Mouse (Mus musculus) natural killer cell, adult 2 months (primary cell): ENCODE measurements around the gene Fgf11.

Experiments
- DNase-seq, 2 experiments: peaks; one replicate each; pipeline ENCODE4 v3.0.0; 2022; ENCODE audit warnings: low spot score in 2 of 2

Fgf11 gene

GRCm38 (mm10) chr11:69801379-69801977 lies at the start of gene Fgf11:
Gene Fgf11 (minus strand): TSS chr11:69801857.
- no peak for DNase-seq

GRCm38 (mm10) chr11:69850754-69851153 lies 49.1 kb upstream of the Fgf11 start:
- DNase-seq, result no peak

GRCm38 (mm10) chr11:69849884-69850283 lies 48.2 kb upstream of the Fgf11 start:
- no peak for DNase-seq

GRCm38 (mm10) chr11:69849128-69849527 lies 47.5 kb upstream of the Fgf11 start:
- DNase-seq, result no peak

GRCm38 (mm10) chr11:69848021-69848420 lies 46.4 kb upstream of the Fgf11 start:
- DNase-seq, result no peak

- no peak for DNase-seq
Observed at GRCm38 (mm10) chr11:69846738-69847688, 45.4 kb upstream of the Fgf11 start.

GRCm38 (mm10) chr11:69846198-69846680 lies 44.6 kb upstream of the Fgf11 start, which contains the start of gene Plscr3:
Gene Plscr3 (plus strand): TSS chr11:69846376.
- peak; percentile 82 to 85 for DNase-seq

GRCm38 (mm10) chr11:69838714-69839104 lies 37.1 kb upstream of the Fgf11 start:
- DNase-seq, result no peak

- DNase-seq, result peak; percentile 94
Observed at GRCm38 (mm10) chr11:69837952-69838713, 36.5 kb upstream of the Fgf11 start, which contains the start of gene Tmem256. Gene Tmem256 (plus strand): TSS chr11:69838514.

GRCm38 (mm10) chr11:69837604-69837951 lies 35.9 kb upstream of the Fgf11 start, which contains the start of gene Nlgn2:
Gene Nlgn2 (minus strand): TSS chr11:69837784.
- no peak for DNase-seq

- DNase-seq, result no peak
Observed at GRCm38 (mm10) chr11:69836703-69837576, 35.3 kb upstream of the Fgf11 start.

- no peak for DNase-seq
Observed at GRCm38 (mm10) chr11:69835966-69836335, 34.3 kb upstream of the Fgf11 start.

- no peak for DNase-seq
Observed at GRCm38 (mm10) chr11:69835326-69835965, 33.8 kb upstream of the Fgf11 start.

- DNase-seq, result peak; percentile 31 to 39
Observed at GRCm38 (mm10) chr11:69834001-69834549, 32.4 kb upstream of the Fgf11 start.

GRCm38 (mm10) chr11:69833554-69833953 lies 31.9 kb upstream of the Fgf11 start:
- DNase-seq, result no peak

- DNase-seq, result no peak
Observed at GRCm38 (mm10) chr11:69828832-69829231, 27.2 kb upstream of the Fgf11 start.

- DNase-seq, result no peak
Observed at GRCm38 (mm10) chr11:69823456-69823855, 21.8 kb upstream of the Fgf11 start.

- DNase-seq, result no peak
Observed at GRCm38 (mm10) chr11:69822080-69822479, 20.4 kb upstream of the Fgf11 start, which contains the start of gene Spem1. Gene Spem1 (minus strand): TSS chr11:69822180.

- DNase-seq, result no peak
Observed at GRCm38 (mm10) chr11:69818871-69819270, 17.2 kb upstream of the Fgf11 start.

GRCm38 (mm10) chr11:69818365-69818764 lies 16.7 kb upstream of the Fgf11 start, which contains the start of gene Spem2:
Gene Spem2 (minus strand): TSS chr11:69818465.
- DNase-seq, result no peak
